Mouse (Mus musculus) midbrain, embryonic 16.5 days (tissue): ENCODE data around the gene Polr3a. TPM values are rescaled to one million over a fixed set of nuclear protein-coding genes. Genes with fewer than 3 reads are reported as not detected.

ENCODE experiments used
- ATAC-seq: fragments of 200-750 bp; cut with Nextera tagmentation; 2 replicates; pipeline ENCODE4 v1.8.0; 2017; ENCODE audit warnings: moderate TSS enrichment
- H3K27ac ChIP-seq: fragments of 300-500 bp; sonication (generic); 2 replicates; pipeline ENCODE4 v1.5.1; 2014; ENCODE audit warnings: mild to moderate bottlenecking, low read length, mixed read lengths
- H3K27me3 ChIP-seq: fragments of 300-500 bp; sonication (generic); 2 replicates; pipeline ENCODE4 v1.6.1; 2014; ENCODE audit warnings: low read depth, low read length, mixed read lengths; ENCODE audit not compliant: control insufficient read depth, insufficient read depth
- H3K36me3 ChIP-seq: fragments of 300-500 bp; sonication (generic); 2 replicates; pipeline ENCODE4 v1.6.1; 2014; ENCODE audit warnings: mild to moderate bottlenecking, low read length, moderate library complexity, mixed read lengths; ENCODE audit not compliant: control insufficient read depth, insufficient read depth
- H3K4me1 ChIP-seq: fragments of 300-500 bp; sonication (generic); 2 replicates; pipeline ENCODE4 v1.6.1; 2014; ENCODE audit warnings: mild to moderate bottlenecking, low read length, mixed read lengths; ENCODE audit not compliant: control insufficient read depth, insufficient read depth
- H3K4me2 ChIP-seq: fragments of 300-500 bp; sonication (generic); 2 replicates; pipeline ENCODE4 v1.6.1; 2014; ENCODE audit warnings: mild to moderate bottlenecking, low read length, mixed read lengths
- H3K4me3 ChIP-seq: fragments of 300-500 bp; sonication (generic); 2 replicates; pipeline ENCODE4 v1.5.1; 2014; ENCODE audit warnings: low read depth, mild to moderate bottlenecking, low read length, moderate library complexity, mixed read lengths
- H3K9ac ChIP-seq: fragments of 300-500 bp; sonication (generic); 2 replicates; pipeline ENCODE4 v1.6.1; 2014; ENCODE audit warnings: low read depth, low read length, mixed read lengths
- H3K9me3 ChIP-seq: fragments of 300-500 bp; sonication (generic); replicated peaks from 2 replicates; pipeline ENCODE4 v1.6.1; 2014; ENCODE audit warnings: mild to moderate bottlenecking, low read length, mixed read lengths; ENCODE audit not compliant: control insufficient read depth, poor library complexity, severe bottlenecking
- WGBS: fragments of 180-500 bp; shearing (Covaris S2); extraction: QIAGEN DNeasy Blood & Tissue Kit; methylation state at CpG from one replicate; pipeline ENCODE4 v1.1.7; 2014; 5-methylcytosine and 5-hydroxymethylcytosine counted together
- polyA plus RNA-seq: library from polyadenylated mRNA; unstranded; fragments of >200 nt; fragmentation: Nextera tagmentation; extraction: Ambion mirVana; gene quantifications from 2 replicates; pipeline ENCODE4 v1.2.1, GENCODE M21; 2015

Gene Polr3a
- polyA plus RNA-seq, 1 experiment from 2014 or later, result 17.9 TPM

DNA sequence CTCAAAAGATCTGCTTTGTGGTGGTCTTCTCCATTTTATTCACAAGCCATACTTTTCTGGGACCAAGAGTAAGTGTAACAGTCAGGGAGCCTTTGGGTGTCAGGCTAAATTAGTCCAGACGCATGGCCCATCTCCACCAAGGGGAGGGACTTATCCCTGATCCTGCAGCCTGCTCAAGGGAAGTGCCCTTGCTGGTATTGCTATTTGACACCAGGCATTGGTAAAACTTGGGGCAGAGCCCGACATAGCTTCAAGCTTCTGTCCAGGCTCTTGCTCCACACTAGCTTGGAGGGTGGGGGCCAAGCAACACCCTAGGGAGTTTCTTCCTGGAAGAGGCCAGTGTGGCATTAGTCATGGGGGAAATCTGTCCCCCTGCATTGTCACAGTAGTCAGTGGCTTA is 23.8 kb upstream of the Polr3a start:
- Histone ChIP-seq H3K9ac (no peak overlapping the region), H3K9me3 (peaks cover 4% of the 10 kb centered on the region; the same call in 1 of the 2 replicates), H3K27me3 (no peaks in the 10 kb centered on the region), H3K4me3 (no peak overlapping the region), H3K4me1 (peaks cover 12% of the 10 kb centered on the region), H3K27ac (no peak overlapping the region), H3K36me3 (no peaks in the 10 kb centered on the region), H3K4me2 (no peak overlapping the region)
- ATAC-seq, result no peak
- 98% methylated on average over 2 of the region's 2 CpGs for WGBS

DNA sequence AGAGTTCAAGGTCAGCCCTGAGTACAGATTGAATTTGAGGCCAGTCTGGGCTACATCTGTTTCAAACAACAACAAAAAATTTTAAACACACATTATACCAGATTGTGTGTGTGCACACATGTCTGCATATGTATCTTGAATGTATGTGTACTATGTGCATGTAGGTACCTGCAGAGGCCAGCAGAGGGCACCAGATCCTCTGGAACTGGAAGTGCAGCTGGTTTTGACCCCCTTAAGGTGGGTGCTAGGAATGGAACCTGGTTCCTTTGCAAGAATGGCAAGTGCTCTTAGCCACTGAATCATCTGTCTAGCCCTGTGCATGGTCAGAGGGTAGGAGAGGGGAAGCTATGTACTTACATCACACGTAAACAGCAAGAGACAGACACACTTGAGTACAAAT is 23.4 kb upstream of the Polr3a start:
- peaks cover 12% of the 10 kb centered on the region for H3K4me1 ChIP-seq
- H3K4me3 ChIP-seq, result no peak overlapping the region
- no peaks in the 10 kb centered on the region for H3K36me3 ChIP-seq
- no peaks in the 10 kb centered on the region for H3K27me3 ChIP-seq
- peaks cover 4% of the 10 kb centered on the region; the same call in 1 of the 2 replicates for H3K9me3 ChIP-seq
- no peak overlapping the region for H3K9ac ChIP-seq
- 100% methylated on average over 1 of the region's 1 CpGs for WGBS
- ATAC-seq, result no peak
- H3K4me2 ChIP-seq, result no peak overlapping the region
- no peak overlapping the region for H3K27ac ChIP-seq

DNA sequence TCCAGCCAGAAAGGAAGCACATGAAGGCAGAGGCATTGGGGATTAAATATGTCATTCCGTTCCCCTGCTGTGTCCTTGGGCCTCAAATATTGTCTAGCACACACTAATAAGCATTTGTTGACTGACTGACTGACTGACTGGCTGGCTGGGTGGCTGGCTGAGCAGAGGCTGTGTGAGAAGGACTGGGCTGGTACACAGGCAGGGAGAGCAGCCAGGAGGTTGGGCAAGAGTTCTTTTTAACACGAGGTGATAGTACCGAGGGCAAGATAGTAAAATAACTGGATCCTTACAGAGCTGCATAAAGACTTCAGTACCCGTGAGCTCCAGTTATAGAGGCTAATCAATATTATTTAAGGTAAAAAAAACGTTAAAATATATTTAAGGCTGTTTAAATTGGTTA is 22.7 kb upstream of the Polr3a start:
- H3K27ac ChIP-seq, result no peak overlapping the region
- H3K4me2 ChIP-seq, result no peak overlapping the region
- H3K27me3 ChIP-seq, result no peaks in the 10 kb centered on the region
- no peaks in the 10 kb centered on the region for H3K36me3 ChIP-seq
- H3K9ac ChIP-seq, result no peak overlapping the region
- peaks cover 4% of the 10 kb centered on the region; the same call in 1 of the 2 replicates for H3K9me3 ChIP-seq
- H3K4me3 ChIP-seq, result no peak overlapping the region
- peaks cover 12% of the 10 kb centered on the region for H3K4me1 ChIP-seq
- ATAC-seq, result no peak
- 56% methylated on average over 5 of the region's 5 CpGs for WGBS

DNA sequence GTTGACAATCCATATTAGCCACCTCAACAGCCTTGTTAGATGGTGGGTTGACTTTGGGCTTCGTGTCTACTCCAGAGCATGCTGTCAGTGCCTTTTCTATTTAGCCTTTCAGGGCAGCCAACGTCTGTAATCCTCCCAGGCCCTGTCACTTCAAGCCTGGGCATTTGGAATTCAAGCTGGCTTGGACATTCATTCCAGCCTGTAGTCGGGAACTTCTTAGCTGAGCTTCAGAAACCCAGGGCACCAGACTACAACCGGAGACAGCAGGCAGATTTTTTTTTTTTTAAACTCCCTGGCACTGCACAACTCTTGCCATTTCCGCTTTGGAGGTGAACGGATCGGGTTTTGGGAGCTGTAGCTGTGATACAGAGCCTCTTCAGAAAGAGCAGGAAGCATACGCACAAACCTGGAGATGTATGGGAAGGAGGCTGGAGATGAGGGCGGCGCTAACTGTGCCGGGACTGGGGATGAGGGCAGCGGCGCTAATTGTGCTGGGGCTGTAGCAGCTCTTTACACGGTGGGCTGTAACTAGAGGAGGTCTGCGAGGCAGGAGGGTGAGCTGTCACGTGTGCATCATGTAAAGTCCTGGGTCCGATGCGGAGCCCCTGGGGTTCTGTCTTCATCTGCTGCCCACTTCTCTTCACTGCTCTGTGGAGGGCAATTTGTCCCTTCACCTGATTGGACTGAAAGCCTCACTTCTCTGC is 21.4 kb upstream of the Polr3a start:
- Histone ChIP-seq H3K9me3 (peaks cover 4% of the 10 kb centered on the region; the same call in 1 of the 2 replicates), H3K4me2 (peak overlapping the region; percentile 39), H3K36me3 (no peaks in the 10 kb centered on the region), H3K27ac (0 out of 2 replicates have a peak overlapping the region, but pooled peaks have one; percentile 24), H3K4me3 (no peak overlapping the region), H3K9ac (no peak overlapping the region; the same call in 1 of the 2 replicates), H3K4me1 (peaks cover 12% of the 10 kb centered on the region), H3K27me3 (no peaks in the 10 kb centered on the region)
- WGBS, result 8% methylated on average over 18 of the region's 18 CpGs
- no peak; the same call in 1 of the 2 replicates for ATAC-seq

DNA sequence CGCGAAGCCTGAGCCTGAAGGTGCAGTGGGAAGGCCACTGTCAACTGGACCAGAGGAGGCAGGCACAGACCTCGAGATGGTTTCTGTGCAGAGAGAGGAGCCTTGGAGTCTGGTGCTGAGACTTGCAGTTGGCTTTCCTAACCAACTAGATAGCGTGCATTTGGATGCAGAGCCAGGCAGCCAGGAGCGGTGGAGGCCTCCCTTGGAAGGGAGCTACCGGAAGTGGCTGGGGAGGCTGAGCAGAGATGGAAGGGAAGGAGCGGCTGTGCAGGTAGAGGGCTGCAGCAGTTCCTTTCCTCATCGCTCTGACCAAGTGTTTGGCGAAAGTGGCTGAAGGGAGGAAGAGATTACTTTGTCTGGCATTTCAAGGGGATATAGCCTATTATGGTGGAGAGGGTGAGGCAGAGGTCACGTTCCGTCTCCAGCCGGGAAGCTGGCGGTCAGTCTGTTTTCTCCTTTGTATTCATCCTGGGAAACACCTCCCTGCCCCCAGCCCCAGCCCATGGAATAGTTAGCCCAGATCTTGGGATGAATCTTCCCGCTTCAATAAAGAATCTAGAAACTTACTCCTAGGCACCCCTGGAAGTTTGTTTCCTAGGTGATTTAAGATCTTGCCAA is 20.7 kb upstream of the Polr3a start:
- no peak overlapping the region for H3K4me2 ChIP-seq
- WGBS, result 26% methylated on average over 14 of the region's 14 CpGs
- no peak overlapping the region for H3K27ac ChIP-seq
- no peaks in the 10 kb centered on the region for H3K36me3 ChIP-seq
- H3K27me3 ChIP-seq, result no peaks in the 10 kb centered on the region
- H3K4me1 ChIP-seq, result peaks cover 12% of the 10 kb centered on the region
- no peak for ATAC-seq
- H3K9me3 ChIP-seq, result peaks cover 4% of the 10 kb centered on the region; the same call in 1 of the 2 replicates
- no peak overlapping the region for H3K9ac ChIP-seq
- H3K4me3 ChIP-seq, result no peak overlapping the region

DNA sequence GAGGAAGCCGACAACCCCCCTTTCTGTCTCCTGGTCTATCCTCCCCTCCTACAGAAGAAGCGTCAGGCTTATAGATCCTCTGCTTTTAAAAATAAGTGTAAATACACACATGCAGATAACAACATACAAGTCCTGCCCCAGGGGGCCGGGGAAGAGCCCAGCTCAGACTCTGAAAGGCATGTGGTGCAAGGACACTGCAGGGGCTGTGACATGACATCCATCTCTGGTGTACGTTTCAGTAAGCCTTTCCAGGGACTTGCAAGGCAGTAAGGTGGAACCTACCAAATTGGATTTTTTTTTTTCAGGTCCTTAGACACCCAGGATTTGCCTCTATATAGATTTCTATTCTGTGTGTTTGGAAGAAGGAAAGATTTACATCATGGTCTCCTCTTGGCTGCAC is 14.4 kb upstream of the Polr3a start:
- peaks cover 11% of the 10 kb centered on the region; the same call in 1 of the 2 replicates for H3K4me1 ChIP-seq
- H3K4me2 ChIP-seq, result no peak overlapping the region
- ATAC-seq, result peak; percentile 41; the same call in 1 of the 2 replicates
- H3K9ac ChIP-seq, result peak overlapping the region; percentile 51; the same call in 1 of the 2 replicates
- no peaks in the 10 kb centered on the region for H3K27me3 ChIP-seq
- H3K4me3 ChIP-seq, result no peak overlapping the region
- peaks cover 11% of the 10 kb centered on the region for H3K36me3 ChIP-seq
- no peaks in the 10 kb centered on the region for H3K9me3 ChIP-seq
- 20% methylated on average over 4 of the region's 4 CpGs for WGBS
- H3K27ac ChIP-seq, result peak overlapping the region; percentile 83

DNA sequence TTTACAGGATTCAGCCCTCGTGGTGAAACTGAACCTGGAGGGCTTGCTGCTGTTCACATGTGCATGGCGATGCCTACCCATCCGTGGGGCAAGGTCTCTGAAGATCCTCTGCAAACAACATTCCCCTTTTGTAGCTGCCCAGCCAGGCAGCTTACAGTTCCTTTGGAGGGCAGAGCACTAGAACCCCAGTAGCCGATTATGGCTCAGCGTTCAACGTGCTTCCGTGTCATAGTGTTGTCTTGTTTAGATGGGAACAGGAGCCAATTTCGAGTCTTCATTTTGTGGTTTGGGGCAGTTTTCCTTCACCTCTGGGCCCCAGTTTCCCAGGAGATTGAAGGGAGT is 14.0 kb upstream of the Polr3a start:
- no peaks in the 10 kb centered on the region for H3K9me3 ChIP-seq
- peaks cover 11% of the 10 kb centered on the region; the same call in 1 of the 2 replicates for H3K4me1 ChIP-seq
- H3K4me3 ChIP-seq, result no peak overlapping the region
- H3K4me2 ChIP-seq, result peak overlapping the region; percentile 29; the same call in 1 of the 2 replicates
- peak overlapping the region; percentile 51 for H3K9ac ChIP-seq
- H3K36me3 ChIP-seq, result peaks cover 16% of the 10 kb centered on the region
- H3K27me3 ChIP-seq, result no peaks in the 10 kb centered on the region
- 7% methylated on average over 8 of the region's 8 CpGs for WGBS
- ATAC-seq, result peak; percentile 69; the same call in 1 of the 2 replicates
- H3K27ac ChIP-seq, result peak overlapping the region; percentile 83

DNA sequence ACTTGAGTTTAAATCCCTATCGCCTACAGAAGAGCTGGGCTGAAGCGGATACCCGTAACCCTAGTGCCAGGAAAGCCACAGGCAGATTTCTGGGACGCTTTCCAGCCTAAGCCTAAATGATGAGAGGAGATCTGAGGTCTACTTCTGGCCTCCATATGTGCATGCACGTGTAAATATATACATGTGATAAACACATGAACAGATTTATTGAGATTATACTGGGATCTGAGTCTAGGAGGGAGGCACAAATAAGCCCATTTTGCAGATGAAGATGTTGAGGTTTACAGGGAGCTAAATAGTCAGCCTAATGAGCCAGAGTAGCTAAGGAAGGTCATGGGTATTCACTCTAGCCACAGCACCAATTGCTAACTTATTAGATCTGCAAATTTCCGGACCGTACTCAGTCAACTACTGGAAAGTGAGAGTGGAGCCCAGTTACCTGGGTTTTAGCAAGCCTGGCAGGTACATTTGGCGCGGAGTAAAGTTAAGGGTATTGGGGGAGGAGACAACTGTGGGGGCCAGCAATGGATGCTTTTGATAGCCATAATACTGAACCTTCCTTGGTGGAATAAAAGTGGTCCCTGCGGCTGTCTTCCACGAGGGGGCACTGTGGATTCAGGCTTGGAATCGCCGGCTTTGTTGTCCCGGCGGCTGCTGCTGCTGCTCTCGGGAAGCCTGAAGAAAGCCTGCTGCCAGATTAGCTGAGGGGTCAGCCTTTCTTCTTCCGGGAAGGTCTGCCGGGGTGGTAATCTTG is 13.4 kb upstream of the Polr3a start:
- Histone ChIP-seq H3K9me3 (no peaks in the 10 kb centered on the region), H3K4me1 (peaks cover 11% of the 10 kb centered on the region; the same call in 1 of the 2 replicates), H3K4me2 (peak overlapping the region; percentile 29; the same call in 1 of the 2 replicates), H3K27me3 (no peaks in the 10 kb centered on the region), H3K36me3 (peaks cover 17% of the 10 kb centered on the region), H3K4me3 (no peak overlapping the region), H3K27ac (peak overlapping the region; percentile 83), H3K9ac (peak overlapping the region; percentile 51)
- WGBS, result 15% methylated on average over 18 of the region's 18 CpGs
- ATAC-seq, result peak; percentile 85
